Mouse (Mus musculus) hindbrain, embryonic 14.5 days (tissue): ENCODE measurements around the gene Efhd2. TPM values are rescaled to one million over a fixed set of nuclear protein-coding genes. Genes with fewer than 3 reads are reported as not detected.
A peak's percentile ranks its signal among the peaks of the same experiment; 100 is the strongest.

ENCODE experiments used
- ATAC-seq: fragments of 200-750 bp; cut with Nextera tagmentation; 2 replicates; pipeline ENCODE4 v1.8.0; 2017; ENCODE audit warnings: moderate number of reproducible peaks, mild to moderate bottlenecking, moderate TSS enrichment, moderate library complexity; ENCODE audit not compliant: low FRiP score
- DNase-seq: peaks from one replicate; pipeline ENCODE4 v3.0.0-alpha.2; 2015; ENCODE audit warnings: low spot score
- H3K27ac ChIP-seq: fragments of 300-500 bp; sonication (generic); 2 replicates; pipeline ENCODE4 v1.5.1; 2014; ENCODE audit warnings: mild to moderate bottlenecking, moderate library complexity
- H3K27me3 ChIP-seq: fragments of 300-500 bp; sonication (generic); 2 replicates; pipeline ENCODE4 v1.6.1; 2014; ENCODE audit warnings: mild to moderate bottlenecking, low read length, mixed read lengths; ENCODE audit not compliant: control insufficient read depth, insufficient read depth
- H3K36me3 ChIP-seq: fragments of 300-500 bp; sonication (generic); replicated peaks from 2 replicates; pipeline ENCODE4 v1.6.1; 2014; ENCODE audit not compliant: control insufficient read depth, insufficient read depth
- H3K4me1 ChIP-seq: fragments of 300-500 bp; sonication (generic); replicated peaks from 2 replicates; pipeline ENCODE4 v1.6.1; 2014; ENCODE audit warnings: antibody characterized with exemption, low read length, mixed read lengths; ENCODE audit not compliant: control insufficient read depth, insufficient read depth
- H3K4me2 ChIP-seq: fragments of 300-500 bp; sonication (generic); replicated peaks from 2 replicates; pipeline ENCODE4 v1.6.1; 2014; ENCODE audit warnings: mild to moderate bottlenecking, moderate library complexity
- H3K4me3 ChIP-seq: fragments of 300-500 bp; sonication (generic); replicated peaks from 2 replicates; pipeline ENCODE4 v1.5.1; 2014; ENCODE audit warnings: mild to moderate bottlenecking, low read length
- H3K9ac ChIP-seq: fragments of 300-500 bp; sonication (generic); 2 replicates; pipeline ENCODE4 v1.6.1; 2014
- H3K9me3 ChIP-seq: fragments of 300-500 bp; sonication (generic); 2 replicates; pipeline ENCODE4 v1.6.1; 2016; ENCODE audit warnings: low read length; ENCODE audit not compliant: control insufficient read depth
- WGBS: fragments of 180-500 bp; shearing (Covaris S2); extraction: QIAGEN DNeasy Blood & Tissue Kit; methylation state at CpG from one replicate; pipeline ENCODE4 v1.1.7; 2014; 5-methylcytosine and 5-hydroxymethylcytosine counted together
- polyA plus RNA-seq: library from polyadenylated mRNA; unstranded; fragments of >200 nt; fragmentation: Nextera tagmentation; extraction: Ambion mirVana; gene quantifications from 2 replicates; pipeline ENCODE4 v1.2.1, GENCODE M21; 2014

Gene Efhd2
- polyA plus RNA-seq, 1 experiment from 2014 or later = 44.7 TPM

GRCm38 (mm10) chr4:141901711-141902478, 27.2 kb upstream of the Efhd2 start:
- WGBS = 18% methylated on average over 17 of the region's 17 CpGs
- Histone ChIP-seq H3K36me3 (no peaks in the 10 kb centered on the region), H3K9me3 (no peaks in the 10 kb centered on the region), H3K27ac (peak overlapping the region; percentile 85), H3K9ac (peak overlapping the region; percentile 36), H3K4me2 (peak overlapping the region; percentile 29; the same call in 1 of the 2 replicates), H3K4me1 (peaks cover 57% of the 10 kb centered on the region), H3K27me3 (no peaks in the 10 kb centered on the region), H3K4me3 (no peak overlapping the region)
- DNase-seq (peak; percentile 43), ATAC-seq (peak; percentile 80)

- Histone ChIP-seq H3K36me3 (no peaks in the 10 kb centered on the region), H3K4me3 (no peak overlapping the region), H3K9ac (no peak overlapping the region), H3K27me3 (no peaks in the 10 kb centered on the region), H3K4me2 (no peak overlapping the region), H3K9me3 (no peaks in the 10 kb centered on the region), H3K4me1 (peaks cover 65% of the 10 kb centered on the region), H3K27ac (peak overlapping the region; percentile 85)
- DNase-seq (no peak), ATAC-seq (no peak)
- WGBS = 48% methylated on average over 11 of the region's 11 CpGs
Observed at GRCm38 (mm10) chr4:141900421-141900820, 25.7 kb upstream of the Efhd2 start.

- Histone ChIP-seq H3K36me3 (no peaks in the 10 kb centered on the region), H3K4me1 (peaks cover 65% of the 10 kb centered on the region), H3K27me3 (no peaks in the 10 kb centered on the region), H3K4me3 (no peak overlapping the region), H3K9ac (no peak overlapping the region), H3K9me3 (no peaks in the 10 kb centered on the region), H3K27ac (peak overlapping the region; percentile 85), H3K4me2 (no peak overlapping the region)
- ATAC-seq = peak; percentile 26; the same call in 1 of the 2 replicates
- WGBS = 1% methylated on average over 8 of the region's 8 CpGs
- peak; percentile 63 for DNase-seq
Observed at GRCm38 (mm10) chr4:141899936-141900335, 25.2 kb upstream of the Efhd2 start.

- no peaks in the 10 kb centered on the region for H3K9me3 ChIP-seq
- ATAC-seq (no peak), DNase-seq (no peak)
- 85% methylated on average over 8 of the region's 8 CpGs for WGBS
- H3K9ac ChIP-seq = no peak overlapping the region
- H3K4me2 ChIP-seq = no peak overlapping the region
- no peaks in the 10 kb centered on the region for H3K27me3 ChIP-seq
- no peaks in the 10 kb centered on the region for H3K36me3 ChIP-seq
- peak overlapping the region; percentile 81 for H3K27ac ChIP-seq
- H3K4me3 ChIP-seq = no peak overlapping the region
- peaks cover 65% of the 10 kb centered on the region for H3K4me1 ChIP-seq
Observed at GRCm38 (mm10) chr4:141898905-141899304, 24.2 kb upstream of the Efhd2 start.

- Histone ChIP-seq H3K9ac (no peak overlapping the region), H3K4me1 (peaks cover 62% of the 10 kb centered on the region), H3K36me3 (no peaks in the 10 kb centered on the region), H3K4me2 (no peak overlapping the region), H3K27me3 (no peaks in the 10 kb centered on the region), H3K9me3 (no peaks in the 10 kb centered on the region), H3K4me3 (no peak overlapping the region), H3K27ac (peak overlapping the region; percentile 81)
- no peak for DNase-seq
- no peak for ATAC-seq
- WGBS = 57% methylated on average over 3 of the region's 3 CpGs
Observed at GRCm38 (mm10) chr4:141897838-141898237, 23.1 kb upstream of the Efhd2 start.

GRCm38 (mm10) chr4:141897225-141897624, 22.5 kb upstream of the Efhd2 start:
- Histone ChIP-seq H3K27ac (peak overlapping the region; percentile 51; the same call in 1 of the 2 replicates), H3K4me2 (no peak overlapping the region), H3K27me3 (no peaks in the 10 kb centered on the region), H3K4me3 (no peak overlapping the region), H3K9me3 (no peaks in the 10 kb centered on the region), H3K36me3 (no peaks in the 10 kb centered on the region), H3K9ac (no peak overlapping the region), H3K4me1 (peaks cover 56% of the 10 kb centered on the region)
- no peak for ATAC-seq
- DNase-seq = peak; percentile 54
- whole genome bisulfite sequencing = 63% methylated on average over 6 of the region's 6 CpGs

GRCm38 (mm10) chr4:141895772-141896171, 21.1 kb upstream of the Efhd2 start:
- Histone ChIP-seq H3K4me1 (peaks cover 45% of the 10 kb centered on the region), H3K9ac (no peak overlapping the region), H3K27ac (no peak overlapping the region), H3K27me3 (no peaks in the 10 kb centered on the region), H3K4me2 (no peak overlapping the region), H3K36me3 (no peaks in the 10 kb centered on the region), H3K4me3 (no peak overlapping the region), H3K9me3 (no peaks in the 10 kb centered on the region)
- no peak for ATAC-seq
- no peak for DNase-seq
- WGBS = 84% methylated on average over 12 of the region's 12 CpGs

- DNase-seq (no peak), ATAC-seq (no peak)
- Histone ChIP-seq H3K9me3 (no peaks in the 10 kb centered on the region), H3K27me3 (no peaks in the 10 kb centered on the region), H3K4me1 (peaks cover 21% of the 10 kb centered on the region), H3K4me2 (no peak overlapping the region), H3K36me3 (no peaks in the 10 kb centered on the region), H3K4me3 (no peak overlapping the region), H3K9ac (no peak overlapping the region), H3K27ac (no peak overlapping the region)
- WGBS = 88% methylated on average over 8 of the region's 8 CpGs
Observed at GRCm38 (mm10) chr4:141893157-141893784, 18.6 kb upstream of the Efhd2 start.

GRCm38 (mm10) chr4:141886385-141886968, 11.8 kb upstream of the Efhd2 start:
- Histone ChIP-seq H3K27me3 (no peaks in the 10 kb centered on the region), H3K27ac (no peak overlapping the region), H3K36me3 (no peaks in the 10 kb centered on the region), H3K4me2 (no peak overlapping the region), H3K9me3 (no peaks in the 10 kb centered on the region), H3K9ac (no peak overlapping the region), H3K4me1 (no peaks in the 10 kb centered on the region), H3K4me3 (no peak overlapping the region)
- DNase-seq = no peak
- 47% methylated on average over 6 of the region's 6 CpGs for WGBS
- ATAC-seq = no peak
